Mouse (Mus musculus): ENCODE measurements at regions not wholly inside any gene's neighbourhood (a gene's known extent, or its start where the extent isn't known, plus 50 kb on each side); places are given as distances from the start of the nearest gene placed in this dataset.

GRCm38 (mm10) chr8:34709316-34709715, 597.8 kb upstream of the Gm10131 start:
- no peak for DNase-seq (ENCODE audit: low read depth, low spot score)

- peak; percentile 49 for DNase-seq (ENCODE audit: low read depth, low spot score)
These were observed 591.8 kb upstream of the Gm10131 start for GRCm38 (mm10) chr8:34703351-34703750.

GRCm38 (mm10) chr8:34702806-34703205, 591.3 kb upstream of the Gm10131 start:
- DNase-seq (ENCODE audit: low read depth, low spot score) = peak; percentile 38

- no peak for DNase-seq (ENCODE audit: low read depth, low spot score)
These were observed 587.5 kb upstream of the Gm10131 start for GRCm38 (mm10) chr8:34699015-34699414.

GRCm38 (mm10) chr8:34696365-34696764, 584.8 kb upstream of the Gm10131 start:
- DNase-seq (ENCODE audit: low read depth, low spot score) = peak; percentile 58

GRCm38 (mm10) chr8:34692606-34693005, 581.1 kb upstream of the Gm10131 start:
- no peak for DNase-seq (ENCODE audit: low read depth, low spot score)

- DNase-seq (ENCODE audit: low read depth, low spot score) = no peak
These were observed 580.2 kb upstream of the Gm10131 start for GRCm38 (mm10) chr8:34691776-34692175.

- DNase-seq (ENCODE audit: low read depth, low spot score) = no peak
These were observed 578.4 kb upstream of the Gm10131 start for GRCm38 (mm10) chr8:34689825-34690493.

- DNase-seq (ENCODE audit: low read depth, low spot score) = peak; percentile 25
These were observed 577.7 kb upstream of the Gm10131 start for GRCm38 (mm10) chr8:34689049-34689824.

- no peak for DNase-seq (ENCODE audit: low read depth, low spot score)
These were observed 577.0 kb upstream of the Gm10131 start for GRCm38 (mm10) chr8:34688396-34689048.

GRCm38 (mm10) chr8:34686371-34686770, 574.8 kb upstream of the Gm10131 start:
- no peak for DNase-seq (ENCODE audit: low read depth, low spot score)

GRCm38 (mm10) chr8:34684683-34685082, 573.1 kb upstream of the Gm10131 start:
- DNase-seq (ENCODE audit: low read depth, low spot score) = no peak

GRCm38 (mm10) chr8:34683173-34683572, 571.6 kb upstream of the Gm10131 start:
- DNase-seq (ENCODE audit: low read depth, low spot score) = no peak

GRCm38 (mm10) chr8:34682221-34682620, 570.7 kb upstream of the Gm10131 start:
- no peak for DNase-seq (ENCODE audit: low read depth, low spot score)

GRCm38 (mm10) chr8:34679565-34680291, 568.2 kb upstream of the Gm10131 start:
- DNase-seq (ENCODE audit: low read depth, low spot score) = no peak

- DNase-seq (ENCODE audit: low read depth, low spot score) = no peak
These were observed 567.3 kb upstream of the Gm10131 start for GRCm38 (mm10) chr8:34678879-34679278.

- no peak for DNase-seq (ENCODE audit: low read depth, low spot score)
These were observed 560.2 kb upstream of the Gm10131 start for GRCm38 (mm10) chr8:34671716-34672115.

GRCm38 (mm10) chr8:34670930-34671715, 559.6 kb upstream of the Gm10131 start:
- no peak for DNase-seq (ENCODE audit: low read depth, low spot score)

- DNase-seq (ENCODE audit: low read depth, low spot score) = no peak
These were observed 557.6 kb upstream of the Gm10131 start for GRCm38 (mm10) chr8:34669146-34669545.

GRCm38 (mm10) chr8:34664429-34664828, 552.9 kb upstream of the Gm10131 start:
- no peak for DNase-seq (ENCODE audit: low read depth, low spot score)

GRCm38 (mm10) chr8:34662532-34662931, 551.0 kb upstream of the Gm10131 start:
- no peak for DNase-seq (ENCODE audit: low read depth, low spot score)
